Mouse (Mus musculus) hindbrain, embryonic 11.5 days (tissue): ENCODE results near the gene Mpp2. TPM values are rescaled to one million over a fixed set of nuclear protein-coding genes. Genes with fewer than 3 reads are reported as not detected.

ENCODE experiments used
- polyA plus RNA-seq: library from polyadenylated mRNA; unstranded; fragments of >200 nt; fragmentation: Nextera tagmentation; extraction: Ambion mirVana; gene quantifications from 2 replicates; pipeline ENCODE4 v1.2.1, GENCODE M21; 2014

The Mpp2 gene
- polyA plus RNA-seq, 1 experiment from 2014 or later, result 11.7 TPM

Other genes with a start within 250 kb of the Mpp2 start
- gene Meox1, start 194.1 kb downstream of the Mpp2 start, polyA plus RNA-seq, result 1.2 and 2.1 TPM in 2 replicates
- 0.11 and 0.31 TPM in 2 replicates for gene Sost, start 121.5 kb downstream of the Mpp2 start, polyA plus RNA-seq
- not detected in 2 replicates for gene Cfap97d1, start 104.2 kb downstream of the Mpp2 start, polyA plus RNA-seq
- gene Dusp3, start 101.5 kb downstream of the Mpp2 start, polyA plus RNA-seq, result 11.4 and 12.1 TPM in 2 replicates
- 23.3 and 26.5 TPM in 2 replicates for gene Mpp3, start 60.1 kb downstream of the Mpp2 start, polyA plus RNA-seq
- 0.09 and 0.13 TPM in 2 replicates for gene Cd300lg, start 47.0 kb downstream of the Mpp2 start, polyA plus RNA-seq
- not detected in 2 replicates for gene Ppy, start 12.8 kb upstream of the Mpp2 start, polyA plus RNA-seq
- 1.7 and 2.7 TPM in 2 replicates for gene Pyy, start 19.3 kb upstream of the Mpp2 start, polyA plus RNA-seq
- gene Nags, start 57.0 kb upstream of the Mpp2 start, polyA plus RNA-seq, result 0.14 TPM in 1 of 2 replicates, not detected in the other
- 33.2 and 34.4 TPM in 2 replicates for gene Tmem101, start 67.9 kb upstream of the Mpp2 start, polyA plus RNA-seq
- gene Lsm12, start 96.8 kb upstream of the Mpp2 start, polyA plus RNA-seq, result 76.0 and 80.1 TPM in 2 replicates
- gene G6pc3, start 101.1 kb upstream of the Mpp2 start, polyA plus RNA-seq, result 28.8 and 31.9 TPM in 2 replicates
- gene Hdac5, start 141.7 kb upstream of the Mpp2 start, polyA plus RNA-seq, result 32.2 and 36.6 TPM in 2 replicates
- 13.2 and 14.0 TPM in 2 replicates for gene BC030867, start 160.4 kb upstream of the Mpp2 start, polyA plus RNA-seq
- 0.06 and 0.08 TPM in 2 replicates for gene Asb16, start 180.2 kb upstream of the Mpp2 start, polyA plus RNA-seq
- gene Tmub2, start 196.4 kb upstream of the Mpp2 start, polyA plus RNA-seq, result 64.0 and 65.2 TPM in 2 replicates
- gene Atxn7l3, start 208.1 kb upstream of the Mpp2 start, polyA plus RNA-seq, result 17.5 and 22.0 TPM in 2 replicates
- 82.1 and 83.4 TPM in 2 replicates for gene Ubtf, start 231.2 kb upstream of the Mpp2 start, polyA plus RNA-seq